Mouse (Mus musculus) stomach, embryonic 14.5 days (tissue): Measurements from ENCODE around the gene Zfyve21. TPM values are rescaled to one million over a fixed set of nuclear protein-coding genes. Genes with fewer than 3 reads are reported as not detected.

Experiments used
- ATAC-seq: fragments of 200-750 bp; cut with Nextera tagmentation; 2 replicates; pipeline ENCODE4 v1.8.0; 2017; ENCODE audit warnings: low read depth, moderate TSS enrichment; ENCODE audit not compliant: insufficient number of reproducible peaks, insufficient read depth, low FRiP score
- H3K27ac ChIP-seq: fragments of 300-500 bp; sonication (generic); 2 replicates; pipeline ENCODE4 v1.5.1; 2014; ENCODE audit warnings: mild to moderate bottlenecking, low read length, moderate library complexity, mixed read lengths
- H3K27me3 ChIP-seq: fragments of 300-500 bp; sonication (generic); 2 replicates; pipeline ENCODE4 v1.6.1; 2014; ENCODE audit warnings: low read length, control low read depth, mixed read lengths; ENCODE audit not compliant: control insufficient read depth, insufficient read depth
- H3K36me3 ChIP-seq: fragments of 300-500 bp; sonication (generic); 2 replicates; pipeline ENCODE4 v1.6.1; 2014; ENCODE audit warnings: mild to moderate bottlenecking, control low read depth, low read length, moderate library complexity, mixed read lengths; ENCODE audit not compliant: control insufficient read depth, insufficient read depth
- H3K4me1 ChIP-seq: fragments of 300-500 bp; sonication (generic); 2 replicates; pipeline ENCODE4 v1.6.1; 2014; ENCODE audit warnings: low read length, control low read depth, mixed read lengths; ENCODE audit not compliant: control insufficient read depth, insufficient read depth
- H3K4me2 ChIP-seq: fragments of 300-500 bp; sonication (generic); replicated peaks from 2 replicates; pipeline ENCODE4 v1.6.1; 2014; ENCODE audit warnings: low read depth, low read length, control low read depth
- H3K4me3 ChIP-seq: fragments of 300-500 bp; sonication (generic); 2 replicates; pipeline ENCODE4 v1.5.1; 2014; ENCODE audit warnings: low read depth, low read length, control low read depth
- H3K9ac ChIP-seq: fragments of 300-500 bp; sonication (generic); replicated peaks from 2 replicates; pipeline ENCODE4 v1.6.1; 2014; ENCODE audit warnings: low read depth, mild to moderate bottlenecking, control low read depth, low read length, moderate library complexity, mixed read lengths
- H3K9me3 ChIP-seq: fragments of 300-500 bp; sonication (generic); 2 replicates; pipeline ENCODE4 v1.6.1; 2016; ENCODE audit warnings: low read depth, low read length, control low read depth; ENCODE audit not compliant: control insufficient read depth
- WGBS: fragments of 180-500 bp; shearing (Covaris S2); extraction: QIAGEN DNeasy Blood & Tissue Kit; methylation state at CpG from one replicate; pipeline ENCODE4 v1.1.7; 2014; 5-methylcytosine and 5-hydroxymethylcytosine counted together
- polyA plus RNA-seq: library from polyadenylated mRNA; unstranded; fragments of >200 nt; fragmentation: Nextera tagmentation; extraction: Ambion mirVana; gene quantifications from 2 replicates; pipeline ENCODE4 v1.2.1, GENCODE M21; 2014

Gene Zfyve21
- 129 and 135 TPM in 2 replicates for polyA plus RNA-seq

DNA sequence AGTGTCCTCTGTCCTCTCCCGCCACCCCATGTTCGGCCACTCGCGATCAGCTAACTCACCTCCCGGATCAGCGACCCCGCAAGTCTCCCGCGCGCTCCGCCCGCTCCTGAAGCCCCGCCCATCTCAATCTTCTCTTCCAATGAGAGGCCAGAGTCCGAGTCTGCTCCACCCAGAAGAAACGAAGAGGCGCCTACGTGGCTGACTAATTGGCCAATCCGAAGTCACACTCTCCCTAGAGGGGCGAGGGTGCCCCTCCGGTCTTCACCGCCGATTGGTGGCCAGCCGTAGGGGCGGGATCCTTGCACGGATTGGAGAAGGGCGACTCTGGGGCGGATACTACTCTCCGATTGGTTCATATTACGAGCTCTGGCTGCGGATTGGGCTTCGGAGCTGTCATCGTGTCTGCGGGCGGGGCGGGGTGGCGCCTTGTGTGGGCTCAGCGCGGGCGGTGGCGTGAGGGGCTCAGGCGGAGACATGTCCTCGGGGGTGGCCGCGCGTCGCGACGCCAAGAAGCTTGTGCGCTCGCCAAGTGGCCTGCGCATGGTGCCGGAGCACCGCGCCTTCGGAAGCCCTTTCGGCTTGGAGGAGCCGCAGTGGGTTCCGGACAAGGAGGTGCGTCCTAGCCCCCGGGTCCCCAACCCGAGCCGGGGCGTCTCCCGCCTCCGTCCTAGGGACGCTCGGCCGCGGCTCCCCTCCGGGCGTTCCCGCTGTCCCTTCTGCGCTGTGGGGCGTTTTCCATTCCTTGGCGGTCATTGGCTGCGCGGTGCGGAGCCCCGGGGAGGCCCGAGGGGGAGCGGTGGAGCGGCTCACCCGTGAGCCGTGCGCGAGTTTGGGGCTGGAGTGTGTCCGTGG is at the start of gene Zfyve21, which contains the start of gene Xrcc3:
Gene Zfyve21 (plus strand): TSS at position 405 of the 852 bp plus-strand sequence.
Gene Xrcc3 (minus strand): TSS at position 108 of the 852 bp plus-strand sequence.
- peak within 1 kb of the TSS; percentile 82 for H3K4me2 ChIP-seq
- peak within 1 kb of the TSS; percentile 70 for H3K9ac ChIP-seq
- H3K9me3 ChIP-seq: no peaks in the 10 kb centered on the region
- H3K27me3 ChIP-seq: no peaks in the 10 kb centered on the region
- H3K4me1 ChIP-seq: peaks cover 44% of the 10 kb centered on the region
- no peaks in the 10 kb centered on the region for H3K36me3 ChIP-seq
- peak; percentile 98 for ATAC-seq
- peak within 1 kb of the TSS; percentile 69 for H3K4me3 ChIP-seq
- peak within 1 kb of the TSS; percentile 94 for H3K27ac ChIP-seq
- under 1% methylated on average over 87 of the region's 87 CpGs for WGBS

DNA sequence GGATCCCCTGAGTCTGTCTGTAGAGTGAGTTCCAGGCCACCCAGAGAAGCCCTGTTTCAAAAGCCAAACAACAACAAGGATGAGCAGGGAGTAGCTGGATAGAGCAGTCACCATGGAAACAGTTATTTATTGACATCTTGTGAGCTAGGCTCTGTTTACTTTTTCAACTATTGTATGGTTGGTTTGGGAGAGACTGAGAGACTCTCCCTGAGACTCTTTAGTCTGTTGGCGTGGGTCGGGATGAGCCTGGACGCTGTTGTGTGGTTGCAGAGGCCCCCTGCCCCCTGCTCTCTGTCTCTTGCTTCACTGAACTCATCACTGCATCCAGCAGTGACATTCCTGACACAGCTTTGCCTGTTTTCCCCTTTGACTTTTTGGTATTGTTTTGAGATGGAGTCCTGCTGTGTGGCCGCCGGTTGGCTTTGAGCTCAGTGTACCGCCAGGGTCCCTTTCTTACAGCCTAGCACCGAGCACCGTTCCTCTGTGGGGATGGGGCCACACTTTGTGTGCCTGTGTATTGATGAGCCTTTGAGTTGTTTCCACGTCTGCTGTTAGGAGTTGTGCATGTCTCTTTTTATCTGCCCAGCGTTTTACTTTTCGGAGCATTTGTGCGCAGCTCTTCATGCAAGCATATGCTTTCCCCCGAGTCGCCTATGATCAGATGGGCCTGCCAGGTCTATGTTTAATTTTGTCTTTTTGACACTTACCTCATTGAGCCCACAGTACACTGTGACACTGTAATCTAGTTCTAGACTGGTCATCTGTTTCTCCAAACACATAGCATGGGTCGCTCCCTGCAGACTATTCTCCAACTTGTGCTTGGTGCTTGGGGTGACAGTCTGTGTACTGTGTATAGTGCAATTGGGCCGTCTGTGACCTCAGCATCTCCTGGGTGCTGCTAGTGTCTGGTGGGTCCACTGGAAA is 47.4 kb upstream of the Zfyve21 start:
- no peak overlapping the region for H3K4me2 ChIP-seq
- no peaks in the 10 kb centered on the region; the same call in 1 of the 2 replicates for H3K36me3 ChIP-seq
- H3K9me3 ChIP-seq: no peaks in the 10 kb centered on the region
- no peak overlapping the region for H3K4me3 ChIP-seq
- no peak overlapping the region for H3K27ac ChIP-seq
- 59% methylated on average over 16 of the region's 16 CpGs for WGBS
- H3K27me3 ChIP-seq: no peaks in the 10 kb centered on the region
- H3K9ac ChIP-seq: no peak overlapping the region
- H3K4me1 ChIP-seq: peaks cover 18% of the 10 kb centered on the region
- ATAC-seq: no peak

DNA sequence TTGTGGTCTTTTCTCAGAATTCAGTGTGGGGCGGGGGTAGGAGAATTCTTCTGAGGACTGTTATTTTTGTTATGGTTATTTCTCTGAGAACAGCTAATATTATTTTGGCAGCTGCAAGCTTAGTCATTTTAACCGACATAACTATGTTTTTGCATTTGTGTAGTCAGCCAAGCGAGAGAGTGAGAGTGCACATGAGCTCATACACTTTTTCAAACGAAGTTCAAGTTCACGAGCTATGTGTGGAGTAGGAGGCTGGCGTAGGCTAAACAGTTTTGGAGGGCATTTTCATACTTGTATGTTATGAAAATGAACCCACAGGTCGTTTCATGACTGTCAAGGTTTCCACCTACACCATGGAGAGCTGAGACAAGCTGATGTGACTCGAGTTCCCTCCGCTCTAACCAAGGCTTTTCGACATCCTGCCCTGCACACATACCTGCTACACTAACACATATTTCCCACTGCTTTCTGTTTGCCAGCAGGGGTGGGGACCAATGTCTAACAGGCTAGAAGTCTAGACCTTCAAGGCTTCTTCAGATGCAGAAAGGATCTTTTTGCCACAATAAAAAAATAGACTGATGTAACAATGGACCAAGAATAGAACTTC is 45.5 kb upstream of the Zfyve21 start:
- H3K27me3 ChIP-seq: no peaks in the 10 kb centered on the region
- no peak overlapping the region for H3K4me3 ChIP-seq
- no peak overlapping the region for H3K4me2 ChIP-seq
- no peaks in the 10 kb centered on the region for H3K9me3 ChIP-seq
- no peak for ATAC-seq
- WGBS: 90% methylated on average over 10 of the region's 10 CpGs
- H3K9ac ChIP-seq: no peak overlapping the region
- peaks cover 13% of the 10 kb centered on the region for H3K36me3 ChIP-seq
- H3K27ac ChIP-seq: no peak overlapping the region
- H3K4me1 ChIP-seq: peaks cover 18% of the 10 kb centered on the region

DNA sequence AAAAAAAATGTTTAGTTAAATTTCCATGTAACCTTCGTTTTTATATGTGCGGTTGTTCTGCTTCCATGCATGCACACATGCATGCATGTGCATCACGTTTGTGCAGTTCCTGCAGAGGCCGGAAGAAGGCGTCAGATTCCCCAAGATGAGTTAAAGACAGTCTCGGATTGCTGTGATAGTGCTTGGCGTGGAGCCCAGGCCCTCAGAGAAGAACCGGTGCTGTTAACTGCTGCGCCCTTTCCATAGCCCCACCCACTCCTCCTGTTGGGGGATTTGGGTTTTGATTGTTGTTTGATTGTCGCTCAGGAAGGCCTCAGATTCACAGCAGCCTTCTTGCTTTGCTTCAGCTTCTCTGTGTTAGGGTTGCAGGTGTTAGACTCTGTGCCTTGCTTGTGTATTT is 44.7 kb upstream of the Zfyve21 start:
- H3K36me3 ChIP-seq: peaks cover 21% of the 10 kb centered on the region
- H3K9ac ChIP-seq: no peak overlapping the region
- peaks cover 18% of the 10 kb centered on the region for H3K4me1 ChIP-seq
- H3K27me3 ChIP-seq: no peaks in the 10 kb centered on the region
- peak overlapping the region; percentile 78; the same call in 1 of the 2 replicates for H3K27ac ChIP-seq
- H3K4me2 ChIP-seq: no peak overlapping the region
- H3K9me3 ChIP-seq: no peaks in the 10 kb centered on the region
- peak; percentile 44; the same call in 1 of the 2 replicates for ATAC-seq
- H3K4me3 ChIP-seq: no peak overlapping the region
- WGBS: 28% methylated on average over 10 of the region's 10 CpGs

DNA sequence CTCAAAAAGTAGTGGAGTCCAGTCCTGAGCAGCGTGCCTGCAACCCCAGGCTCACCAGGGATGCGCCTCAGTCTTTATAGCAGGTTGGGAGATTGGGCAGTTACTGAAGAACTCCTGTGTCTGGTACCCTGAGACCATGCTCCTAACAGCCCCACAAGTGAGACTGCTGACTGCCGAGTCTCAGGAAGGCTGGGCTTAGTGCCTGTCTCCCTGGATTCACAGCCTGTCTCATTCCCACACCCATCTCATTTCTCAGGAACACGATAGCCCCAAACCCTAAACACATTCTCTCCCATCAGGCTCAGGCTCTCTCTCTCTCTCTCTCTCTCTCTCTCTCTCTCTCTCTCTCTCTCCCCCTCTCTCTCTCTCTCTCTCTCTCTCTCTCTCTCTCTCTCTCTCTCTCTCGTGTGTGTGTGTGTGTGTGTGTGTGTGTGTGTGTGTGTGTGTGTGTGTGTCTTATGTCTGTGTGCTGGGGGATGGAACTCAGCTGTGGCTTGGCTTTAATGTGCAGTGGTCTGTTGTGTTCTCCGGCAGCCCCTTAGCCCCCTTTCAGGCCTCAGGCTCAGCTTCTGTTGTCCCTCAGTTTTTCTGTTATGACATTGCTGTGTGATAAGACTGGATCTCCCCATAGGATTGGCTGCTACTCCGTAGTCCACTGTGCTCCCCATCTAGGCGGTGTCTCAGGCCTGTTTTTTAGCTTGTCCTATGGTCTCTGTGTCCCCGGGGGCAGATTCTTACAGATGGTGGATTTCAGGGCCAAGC is 44.0 kb upstream of the Zfyve21 start:
- H3K4me3 ChIP-seq: no peak overlapping the region
- peak overlapping the region; percentile 78; the same call in 1 of the 2 replicates for H3K27ac ChIP-seq
- H3K9me3 ChIP-seq: no peaks in the 10 kb centered on the region
- ATAC-seq: peak; percentile 63; the same call in 1 of the 2 replicates
- H3K36me3 ChIP-seq: peaks cover 28% of the 10 kb centered on the region
- no peak overlapping the region for H3K4me2 ChIP-seq
- 53% methylated on average over 9 of the region's 9 CpGs for WGBS
- no peak overlapping the region for H3K9ac ChIP-seq
- H3K27me3 ChIP-seq: no peaks in the 10 kb centered on the region
- H3K4me1 ChIP-seq: peaks cover 18% of the 10 kb centered on the region

DNA sequence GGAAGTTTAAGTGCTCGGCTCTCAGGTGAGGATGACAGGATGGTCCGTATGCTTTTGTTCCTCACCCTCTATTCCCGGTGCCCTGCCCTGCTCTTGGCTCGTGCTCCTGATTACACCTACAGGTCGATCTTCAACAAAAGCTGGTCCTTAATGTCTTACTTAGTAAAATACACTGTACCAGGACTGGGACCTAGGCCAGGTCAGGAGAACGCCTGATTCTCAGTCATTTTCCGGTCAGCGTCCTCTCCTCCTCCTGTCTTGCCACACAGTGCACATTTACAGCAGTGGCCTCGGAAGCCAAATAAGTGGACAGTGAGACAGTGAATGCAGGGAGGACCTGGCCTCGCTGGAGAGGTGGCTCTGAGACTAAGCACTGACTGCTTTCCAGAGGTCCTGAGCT is 43.3 kb upstream of the Zfyve21 start:
- Histone ChIP-seq H3K4me3 (no peak overlapping the region), H3K4me1 (peaks cover 16% of the 10 kb centered on the region), H3K9ac (no peak overlapping the region), H3K4me2 (no peak overlapping the region), H3K27ac (peak overlapping the region; percentile 55; the same call in 1 of the 2 replicates), H3K36me3 (peaks cover 35% of the 10 kb centered on the region), H3K9me3 (no peaks in the 10 kb centered on the region), H3K27me3 (no peaks in the 10 kb centered on the region)
- WGBS: 90% methylated on average over 10 of the region's 10 CpGs
- no peak for ATAC-seq

DNA sequence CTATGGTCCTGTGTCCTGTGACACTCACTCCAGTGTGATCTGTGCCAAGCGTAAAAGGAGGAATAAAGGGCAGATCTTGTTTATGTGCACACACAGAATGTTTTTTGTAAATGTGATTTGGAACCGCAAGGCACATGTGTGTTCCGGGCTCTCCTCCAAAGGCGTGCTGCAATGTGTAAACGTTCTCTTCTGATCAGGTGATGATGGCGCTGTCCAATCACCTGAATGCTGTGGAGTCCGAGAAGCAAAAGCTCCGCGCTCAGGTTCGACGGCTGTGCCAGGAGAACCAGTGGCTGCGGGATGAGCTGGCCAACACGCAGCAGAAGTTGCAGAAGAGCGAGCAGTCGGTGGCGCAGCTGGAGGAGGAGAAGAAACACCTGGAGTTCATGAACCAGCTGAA is 39.8 kb upstream of the Zfyve21 start:
- no peak for ATAC-seq
- Histone ChIP-seq H3K27ac (no peak overlapping the region), H3K4me3 (no peak overlapping the region), H3K4me1 (peaks cover 6% of the 10 kb centered on the region), H3K36me3 (peaks cover 65% of the 10 kb centered on the region), H3K4me2 (no peak overlapping the region), H3K9ac (no peak overlapping the region), H3K27me3 (no peaks in the 10 kb centered on the region), H3K9me3 (no peaks in the 10 kb centered on the region)
- 80% methylated on average over 16 of the region's 16 CpGs for WGBS
